Mouse (Mus musculus) hindbrain, postnatal 0 days (tissue): ENCODE data around the gene Zfp281. TPM values are rescaled to one million over a fixed set of nuclear protein-coding genes. Genes with fewer than 3 reads are reported as not detected.

Experiments
- ATAC-seq: fragments of 200-750 bp; cut with Nextera tagmentation; 2 replicates; pipeline ENCODE4 v1.8.0; 2017; ENCODE audit warnings: mild to moderate bottlenecking, moderate TSS enrichment, moderate library complexity
- DNase-seq: peaks from one replicate; pipeline ENCODE4 v3.0.0-alpha.2; 2015; ENCODE audit warnings: low spot score
- H3K27ac ChIP-seq: fragments of 300-500 bp; sonication (generic); 2 replicates; pipeline ENCODE4 v1.5.1; 2014; ENCODE audit warnings: mild to moderate bottlenecking
- H3K27me3 ChIP-seq: fragments of 300-500 bp; sonication (generic); 2 replicates; pipeline ENCODE4 v1.6.1; 2014; ENCODE audit warnings: low read length, mixed read lengths; ENCODE audit not compliant: insufficient read depth
- H3K36me3 ChIP-seq: fragments of 300-500 bp; sonication (generic); 2 replicates; pipeline ENCODE4 v1.6.1; 2014; ENCODE audit warnings: low read length, mixed read lengths; ENCODE audit not compliant: insufficient read depth
- H3K4me1 ChIP-seq: fragments of 300-500 bp; sonication (generic); 2 replicates; pipeline ENCODE4 v1.6.1; 2014; ENCODE audit warnings: antibody characterized with exemption, low read length, mixed read lengths; ENCODE audit not compliant: insufficient read depth
- H3K4me2 ChIP-seq: fragments of 300-500 bp; sonication (generic); 2 replicates; pipeline ENCODE4 v1.6.1; 2014; ENCODE audit warnings: low read depth, mild to moderate bottlenecking, low read length, moderate library complexity, mixed read lengths
- H3K4me3 ChIP-seq: fragments of 300-500 bp; sonication (generic); 2 replicates; pipeline ENCODE4 v1.5.1; 2014; ENCODE audit warnings: low read length
- H3K9ac ChIP-seq: fragments of 300-500 bp; sonication (generic); replicated peaks from 2 replicates; pipeline ENCODE4 v1.6.1; 2014; ENCODE audit warnings: mild to moderate bottlenecking, low read length, moderate library complexity, mixed read lengths
- H3K9me3 ChIP-seq: fragments of 300-500 bp; sonication (generic); 2 replicates; pipeline ENCODE4 v1.6.1; 2016; ENCODE audit warnings: low read length, mixed read lengths
- CTCF ChIP-seq: IDR thresholded peaks from 2 replicates; pipeline ENCODE4 v1.5.1; 2016; ENCODE audit warnings: antibody characterized with exemption, control low read depth, low read depth
- WGBS: fragments of 180-500 bp; shearing (Covaris S2); extraction: QIAGEN DNeasy Blood & Tissue Kit; methylation state at CpG from one replicate; pipeline ENCODE4 v1.1.7; 2014; 5-methylcytosine and 5-hydroxymethylcytosine counted together
- polyA plus RNA-seq: library from polyadenylated mRNA; unstranded; fragments of >200 nt; fragmentation: Nextera tagmentation; extraction: Ambion mirVana; gene quantifications from 2 replicates; pipeline ENCODE4 v1.2.1, GENCODE M21; 2015
- total RNA-seq: library from RNA; depleted of rRNA; stranded (reverse); fragments of >200 nt; gene quantifications from 2 replicates; pipeline ENCODE4 v1.2.3, GENCODE M21; 2014

The Zfp281 gene
- total and polyA plus RNA-seq, 2 experiments from 2014 or later = 19.5 to 22.3 TPM

GRCm38 (mm10) chr1:136626756-136627155 is 2.1 kb downstream of the Zfp281 start:
- H3K27me3 ChIP-seq = no peaks in the 10 kb centered on the region
- DNase-seq (no peak), ATAC-seq (no peak)
- H3K4me3 ChIP-seq = no peak overlapping the region
- TF ChIP-seq CTCF = no peak
- no peaks in the 10 kb centered on the region for H3K9me3 ChIP-seq
- H3K4me1 ChIP-seq = peaks cover 29% of the 10 kb centered on the region
- no peak overlapping the region for H3K9ac ChIP-seq
- H3K4me2 ChIP-seq = peak overlapping the region; percentile 75; the same call in 1 of the 2 replicates
- peaks cover 8% of the 10 kb centered on the region; the same call in 1 of the 2 replicates for H3K36me3 ChIP-seq
- H3K27ac ChIP-seq = no peak overlapping the region
- WGBS = 72% methylated on average over 5 of the region's 5 CpGs

GRCm38 (mm10) chr1:136627591-136627990 is 2.9 kb downstream of the Zfp281 start:
- 82% methylated on average over 5 of the region's 5 CpGs for WGBS
- Histone ChIP-seq H3K9ac (no peak overlapping the region), H3K9me3 (no peaks in the 10 kb centered on the region), H3K4me1 (peaks cover 29% of the 10 kb centered on the region), H3K27me3 (no peaks in the 10 kb centered on the region), H3K36me3 (peaks cover 8% of the 10 kb centered on the region; the same call in 1 of the 2 replicates), H3K4me3 (no peak overlapping the region), H3K4me2 (peak overlapping the region; percentile 37), H3K27ac (no peak overlapping the region)
- ATAC-seq (no peak), DNase-seq (no peak)
- TF ChIP-seq CTCF = no peak

- no peak overlapping the region for H3K9ac ChIP-seq
- DNase-seq (no peak), ATAC-seq (no peak)
- no peak overlapping the region for H3K4me3 ChIP-seq
- H3K27me3 ChIP-seq = no peaks in the 10 kb centered on the region
- no peak for TF ChIP-seq CTCF
- H3K9me3 ChIP-seq = no peaks in the 10 kb centered on the region
- 90% methylated on average over 3 of the region's 3 CpGs for WGBS
- H3K36me3 ChIP-seq = no peaks in the 10 kb centered on the region
- no peak overlapping the region for H3K4me2 ChIP-seq
- peaks cover 6% of the 10 kb centered on the region; the same call in 1 of the 2 replicates for H3K4me1 ChIP-seq
- no peak overlapping the region for H3K27ac ChIP-seq
Observed at GRCm38 (mm10) chr1:136632891-136633290, 8.2 kb downstream of the Zfp281 start.

DNA sequence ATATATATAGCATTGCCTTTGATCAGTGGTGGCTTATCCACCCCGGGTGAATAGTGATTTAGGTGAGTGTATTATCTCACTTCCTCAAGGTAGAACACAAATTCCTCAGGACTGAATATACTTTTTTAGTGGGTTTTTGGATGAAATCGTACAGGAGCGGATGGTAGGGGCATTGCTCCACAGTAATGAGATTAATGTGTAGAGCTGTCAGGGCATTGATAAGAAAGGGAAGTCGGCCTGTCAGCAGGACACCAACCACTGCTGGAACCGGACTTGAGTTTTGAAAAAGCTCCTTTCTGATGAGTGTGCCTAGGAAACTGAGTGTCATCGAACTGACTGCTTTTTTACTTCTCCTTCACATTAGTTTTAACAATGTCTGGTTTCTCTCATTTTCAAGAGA is 10.9 kb downstream of the Zfp281 start:
- Histone ChIP-seq H3K9me3 (no peaks in the 10 kb centered on the region), H3K4me1 (no peaks in the 10 kb centered on the region), H3K27ac (no peak overlapping the region), H3K4me3 (no peak overlapping the region), H3K36me3 (no peaks in the 10 kb centered on the region), H3K4me2 (no peak overlapping the region), H3K9ac (no peak overlapping the region), H3K27me3 (no peaks in the 10 kb centered on the region)
- no peak for DNase-seq
- ATAC-seq = no peak
- TF ChIP-seq CTCF = no peak
- WGBS = 78% methylated on average over 6 of the region's 6 CpGs

- H3K27ac ChIP-seq = no peak overlapping the region
- no peak overlapping the region for H3K4me3 ChIP-seq
- H3K4me2 ChIP-seq = no peak overlapping the region
- WGBS = 96% methylated on average over 6 of the region's 6 CpGs
- DNase-seq = no peak
- no peak for ATAC-seq
- H3K9ac ChIP-seq = no peak overlapping the region
- H3K9me3 ChIP-seq = no peaks in the 10 kb centered on the region
- no peaks in the 10 kb centered on the region for H3K4me1 ChIP-seq
- H3K36me3 ChIP-seq = no peaks in the 10 kb centered on the region
- TF ChIP-seq CTCF = no peak
- H3K27me3 ChIP-seq = no peaks in the 10 kb centered on the region
Observed at GRCm38 (mm10) chr1:136636946-136637345, 12.2 kb downstream of the Zfp281 start.

DNA sequence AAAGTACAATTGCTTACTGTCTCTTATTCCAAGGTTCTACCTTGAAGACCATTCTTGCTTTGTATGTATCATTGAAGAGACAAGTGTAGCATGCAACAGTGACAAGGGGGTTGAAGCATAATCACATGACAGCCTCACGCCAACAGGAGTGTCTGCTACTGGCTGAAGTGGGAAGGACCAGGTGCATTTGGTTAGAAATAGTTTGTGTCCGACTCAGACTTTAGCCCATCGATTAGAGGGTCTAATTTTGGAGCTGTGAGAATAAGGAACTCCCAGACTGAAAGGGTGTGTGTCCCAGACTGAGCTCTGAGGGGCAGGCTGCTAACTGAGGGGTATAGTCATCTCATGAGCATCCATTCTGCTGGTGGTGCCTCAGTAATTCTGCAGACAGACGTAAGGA is 13.0 kb downstream of the Zfp281 start:
- H3K9ac ChIP-seq = no peak overlapping the region
- H3K36me3 ChIP-seq = no peaks in the 10 kb centered on the region
- H3K27me3 ChIP-seq = no peaks in the 10 kb centered on the region
- H3K4me3 ChIP-seq = no peak overlapping the region
- DNase-seq (no peak), ATAC-seq (no peak)
- WGBS = 96% methylated on average over 4 of the region's 4 CpGs
- no peaks in the 10 kb centered on the region for H3K9me3 ChIP-seq
- H3K4me2 ChIP-seq = no peak overlapping the region
- no peaks in the 10 kb centered on the region for H3K4me1 ChIP-seq
- no peak overlapping the region for H3K27ac ChIP-seq
- TF ChIP-seq CTCF = no peak

DNA sequence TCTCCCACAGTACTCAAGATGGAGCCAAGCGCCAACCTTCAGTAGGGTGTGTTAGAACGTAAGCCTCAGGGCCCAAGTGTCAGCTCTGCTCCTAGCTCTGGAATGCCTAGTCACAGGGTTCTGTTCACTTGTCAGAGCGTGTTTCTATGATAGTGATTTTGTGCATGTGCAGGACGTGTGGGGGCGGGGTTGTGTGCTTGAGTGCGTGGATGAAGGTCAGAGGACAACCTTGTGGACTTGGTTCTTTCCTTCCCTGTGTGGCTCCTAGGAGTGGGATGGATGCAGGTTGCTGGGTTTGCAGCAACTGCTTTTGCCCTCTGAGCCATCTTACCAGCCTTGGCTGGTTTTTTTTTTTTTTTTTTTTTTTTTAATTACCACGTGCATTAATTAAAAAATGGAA is 13.5 kb downstream of the Zfp281 start:
- ATAC-seq = no peak
- WGBS = 93% methylated on average over 7 of the region's 7 CpGs
- DNase-seq = no peak

More for the DNA sequence above, 13.5 kb downstream of the Zfp281 start:
- H3K9me3 ChIP-seq = no peaks in the 10 kb centered on the region
- no peak for TF ChIP-seq CTCF
- H3K36me3 ChIP-seq = no peaks in the 10 kb centered on the region
- no peak overlapping the region for H3K27ac ChIP-seq
- no peaks in the 10 kb centered on the region for H3K27me3 ChIP-seq
- H3K4me3 ChIP-seq = no peak overlapping the region
- H3K4me1 ChIP-seq = no peaks in the 10 kb centered on the region
- no peak overlapping the region for H3K9ac ChIP-seq
- H3K4me2 ChIP-seq = no peak overlapping the region
